Mouse (Mus musculus) urinary bladder, postnatal 0 days (tissue): ENCODE results near the gene Lcat. TPM values are rescaled to one million over a fixed set of nuclear protein-coding genes. Genes with fewer than 3 reads are reported as not detected.

ENCODE experiments used
- microRNA-seq: library from miRNA; unstranded; fragments of <30 nt; microRNA quantifications from one replicate; pipeline ENCODE4, GENCODE M21; 2016
- polyA plus RNA-seq: library from polyadenylated mRNA; unstranded; fragments of >200 nt; fragmentation: Nextera tagmentation; extraction: Ambion mirVana; gene quantifications from 2 replicates; pipeline ENCODE4 v1.2.1, GENCODE M21; 2015

Lcat gene
- 0.81 and 0.85 TPM in 2 replicates for polyA plus RNA-seq

GRCm38 (mm10) chr8:105943321-105943739 lies at the start of gene Lcat:
Lcat (minus strand) TSS chr8:105943382.

GRCm38 (mm10) chr8:105990856-105991387 lies 47.7 kb upstream of the Lcat start, which contains the start of gene Dus2:
Dus2 (plus strand) TSS chr8:105991337.

GRCm38 (mm10) chr8:105979325-105979724 lies 36.1 kb upstream of the Lcat start, which contains the start of gene Dpep3:
Dpep3 (minus strand) TSS chr8:105979429.

GRCm38 (mm10) chr8:105965905-105966341 lies 22.7 kb upstream of the Lcat start, which contains the start of gene Slc12a4:
Slc12a4 (minus strand) TSS chr8:105966097.

GRCm38 (mm10) chr8:105938306-105938669 lies 4.9 kb downstream of the Lcat start, which contains the start of gene Psmb10:
Psmb10 (minus strand) TSS chr8:105938444.

GRCm38 (mm10) chr8:105933762-105934161 lies 9.4 kb downstream of the Lcat start, which contains the start of gene Ctrl:
Ctrl (minus strand) TSS chr8:105933862.

GRCm38 (mm10) chr8:105900180-105900940 lies 42.8 kb downstream of the Lcat start, which contains the start of gene Pskh1:
Pskh1 (plus strand) TSS chr8:105900441.

GRCm38 (mm10) chr8:105893339-105893738 lies 49.8 kb downstream of the Lcat start, which contains the start of gene Nrn1l:
Nrn1l (plus strand) TSS chr8:105893567.

Small RNA genes lying within 50 kb of the gene (microRNA-seq; reads per million reads assigned to microRNA genes)
- not detected for gene Mir7074

Other genes with a start within 250 kb of the Lcat start
- gene Acd, start 242.3 kb downstream of the Lcat start, polyA plus RNA-seq: 28.8 and 29.9 TPM in 2 replicates
- gene Pard6a, start 242.2 kb downstream of the Lcat start, polyA plus RNA-seq: 10.8 and 11.4 TPM in 2 replicates
- not detected in 2 replicates for gene 4933405L10Rik, start 235.7 kb downstream of the Lcat start, polyA plus RNA-seq
- 6.3 and 6.6 TPM in 2 replicates for gene Enkd1, start 235.2 kb downstream of the Lcat start, polyA plus RNA-seq
- 8.4 and 11.5 TPM in 2 replicates for gene Gfod2, start 184.7 kb downstream of the Lcat start, polyA plus RNA-seq
- gene Ranbp10, start 116.0 kb downstream of the Lcat start, polyA plus RNA-seq: 5.3 and 5.5 TPM in 2 replicates
- gene Tsnaxip1, start 115.7 kb downstream of the Lcat start, polyA plus RNA-seq: not detected in 2 replicates
- 12.8 and 15.9 TPM in 2 replicates for gene Cenpt, start 90.1 kb downstream of the Lcat start, polyA plus RNA-seq
- gene Thap11, start 88.2 kb downstream of the Lcat start, polyA plus RNA-seq: 34.7 and 37.6 TPM in 2 replicates
- 135 and 151 TPM in 2 replicates for gene Nutf2, start 82.8 kb downstream of the Lcat start, polyA plus RNA-seq
- 16.9 and 18.8 TPM in 2 replicates for gene Edc4, start 62.5 kb downstream of the Lcat start, polyA plus RNA-seq
- gene Nrn1l, start 49.8 kb downstream of the Lcat start, polyA plus RNA-seq: 0.30 and 0.36 TPM in 2 replicates
- 16.9 and 17.5 TPM in 2 replicates for gene Pskh1, start 42.9 kb downstream of the Lcat start, polyA plus RNA-seq
- 0.40 and 0.55 TPM in 2 replicates for gene Ctrl, start 9.5 kb downstream of the Lcat start, polyA plus RNA-seq
- gene Psmb10, start 4.9 kb downstream of the Lcat start, polyA plus RNA-seq: 41.7 and 50.9 TPM in 2 replicates
- 33.0 and 35.3 TPM in 2 replicates for gene Slc12a4, start 22.7 kb upstream of the Lcat start, polyA plus RNA-seq
- gene Dpep3, start 36.0 kb upstream of the Lcat start, polyA plus RNA-seq: 0.18 TPM in 1 of 2 replicates, not detected in the other
- gene Dus2, start 48.0 kb upstream of the Lcat start, polyA plus RNA-seq: 12.1 and 13.2 TPM in 2 replicates
- not detected in 2 replicates for gene Dpep2nb, start 62.6 kb upstream of the Lcat start, polyA plus RNA-seq
- 10.4 and 11.0 TPM in 2 replicates for gene Ddx28, start 68.5 kb upstream of the Lcat start, polyA plus RNA-seq
- 2.9 and 3.2 TPM in 2 replicates for gene Nfatc3, start 115.5 kb upstream of the Lcat start, polyA plus RNA-seq
- 39.5 and 40.6 TPM in 2 replicates for gene Esrp2, start 193.6 kb upstream of the Lcat start, polyA plus RNA-seq
- 7.1 and 7.7 TPM in 2 replicates for gene Pla2g15, start 207.0 kb upstream of the Lcat start, polyA plus RNA-seq
- gene Slc7a6, start 225.5 kb upstream of the Lcat start, polyA plus RNA-seq: 53.5 and 58.0 TPM in 2 replicates